ENCODE assay signal across 15 mouse cellular contexts in the genomic region with DNA sequence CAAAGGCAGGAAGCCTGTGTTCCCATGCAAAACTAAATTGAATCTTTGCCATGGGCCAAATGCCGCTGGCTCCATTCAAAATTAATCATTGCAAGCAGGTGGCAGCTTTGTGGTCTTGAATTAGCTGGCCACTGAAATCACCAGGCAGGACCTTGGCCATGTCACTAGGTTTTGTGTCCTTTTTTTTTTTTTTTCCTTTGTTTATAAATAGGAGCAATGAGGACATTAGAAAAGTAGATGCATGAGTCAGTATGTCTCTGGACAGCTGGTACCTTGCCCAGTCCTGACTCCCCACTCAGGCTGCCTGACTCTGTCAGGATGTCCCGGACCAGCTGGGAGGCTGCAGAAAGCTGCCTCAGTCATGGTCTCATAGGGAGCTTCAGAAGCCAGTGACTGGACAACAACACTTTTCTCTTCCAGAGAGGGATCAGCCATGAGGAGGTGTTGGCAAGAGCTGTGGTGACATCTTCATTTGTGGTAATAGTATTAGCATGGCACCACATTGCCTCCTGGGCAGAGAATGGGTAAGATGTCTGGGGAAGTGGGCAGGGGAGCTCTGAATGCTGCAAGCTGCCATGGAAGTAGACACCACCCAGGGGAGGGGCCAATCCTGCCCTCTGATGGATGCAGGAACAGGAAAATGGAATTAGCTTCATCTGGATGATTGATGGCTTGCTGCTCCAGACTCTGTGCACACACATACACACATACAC. TPM values are rescaled to one million over a fixed set of nuclear protein-coding genes. Genes with fewer than 3 reads are reported as not detected.
DNase-seq lines count a peak whose midpoint lies in the region; ATAC-seq lines count a peak whose summit lies in the region.
"Had no signal": no experiment of that assay in that cellular context is flagged by ENCODE, and none has a peak within 500 bp of the region (broad histone marks: within the 10 kb centered on the region; RNA-seq: fewer than 3 reads in every experiment).

No protein-coding gene starts in this region.

- no peak overlapping the region for H3K27ac ChIP-seq in hindbrain, embryonic 15.5 days (replicated peaks)
- no peak overlapping the region for H3K27ac ChIP-seq in hindbrain, embryonic 10.5 days
- H3K27ac ChIP-seq: intestine, embryonic 15.5 days; liver, embryonic 13.5 days had no signal

- no peak overlapping the region for H3K4me2 ChIP-seq in hindbrain, embryonic 15.5 days
- H3K4me2 ChIP-seq: intestine, embryonic 15.5 days; liver, embryonic 13.5 days had no signal

- no peak overlapping the region for H3K4me3 ChIP-seq in hindbrain, embryonic 15.5 days
- no peak overlapping the region for H3K4me3 ChIP-seq in hindbrain, embryonic 10.5 days
- H3K4me3 ChIP-seq: intestine, embryonic 15.5 days; liver, embryonic 13.5 days had no signal

- peaks cover 8% of the 10 kb centered on the region for H3K4me1 ChIP-seq in hindbrain, embryonic 15.5 days (replicated peaks)
- peaks cover 7% of the 10 kb centered on the region for H3K4me1 ChIP-seq in hindbrain, embryonic 10.5 days (replicated peaks)
- H3K4me1 ChIP-seq: liver, embryonic 13.5 days had no signal

- H3K9me3 ChIP-seq in hindbrain, embryonic 15.5 days: no peaks in the 10 kb centered on the region
- H3K9me3 ChIP-seq in hindbrain, embryonic 10.5 days: no peaks in the 10 kb centered on the region
- H3K9me3 ChIP-seq: intestine, embryonic 15.5 days; liver, embryonic 13.5 days had no signal

- no peaks in the 10 kb centered on the region for H3K27me3 ChIP-seq in hindbrain, embryonic 15.5 days
- H3K27me3 ChIP-seq in hindbrain, embryonic 10.5 days (ENCODE audit: insufficient read depth, poor library complexity, severe bottlenecking): peaks cover 23% of the 10 kb centered on the region
- H3K27me3 ChIP-seq: intestine, embryonic 15.5 days; liver, embryonic 13.5 days had no signal

- peak; percentile 35 to 54 for DNase-seq in adrenal gland, adult (ENCODE audit: inconsistent age in 2 of 2, low spot score in 1 of 2)
- DNase-seq in adrenal gland, adult 18-20 months (ENCODE audit: low spot score in 2 of 2): no peak
- no peak for DNase-seq in hindbrain, embryonic 10.5 days (ENCODE audit: low spot score)
- DNase-seq in adrenal gland, postnatal 10 days: peak; percentile 11
- DNase-seq in heart, postnatal 25 days (ENCODE audit: low spot score): peak; percentile 8
- DNase-seq in spleen, postnatal 10 days (ENCODE audit: low spot score in 2 of 2): no peak
- DNase-seq: cerebellum, adult 11-12 months; liver, embryonic 13.5 days; spleen, adult 18-20 months; thymus, adult 18-20 months had no signal

- intact Hi-C loops in heart, postnatal 25 days (cut with DNase I): no loop called here

- no peaks in the 10 kb centered on the region for H3K36me3 ChIP-seq in hindbrain, embryonic 15.5 days
- no peaks in the 10 kb centered on the region for H3K36me3 ChIP-seq in hindbrain, embryonic 10.5 days
- H3K36me3 ChIP-seq: intestine, embryonic 15.5 days; liver, embryonic 13.5 days had no signal

- peak; percentile 79; the same call in 1 of the 2 replicates for ATAC-seq in hindbrain, embryonic 15.5 days (ENCODE audit: low FRiP score, low read depth)
- no peak for ATAC-seq in monocyte, adult 5-6 weeks (replicated peaks; ENCODE audit: insufficient number of reproducible peaks, low FRiP score, low TSS enrichment, poor library complexity, severe bottlenecking)
- ATAC-seq: activated CD4-positive, CD25-positive, alpha-beta regulatory T cell, adult 4 months; intestine, embryonic 15.5 days had no signal

- 47% methylated on average over 2 of the region's 2 CpGs for WGBS in hindbrain, embryonic 15.5 days
- 79% methylated on average over 2 of the region's 2 CpGs for WGBS in hindbrain, embryonic 10.5 days

- H3K9ac ChIP-seq in hindbrain, embryonic 15.5 days: no peak overlapping the region
- H3K9ac ChIP-seq: intestine, embryonic 15.5 days; liver, embryonic 13.5 days had no signal

RNA-seq across cellular contexts. Expression of a gene that starts 55.4 kb away (rescaled TPM):
- 1 to 10 TPM; 1.1 to 2.1 TPM for total RNA-seq in adrenal gland, adult 18-20 months (2021)
- 26.4 and 36.7 TPM in 2 replicates for polyA plus RNA-seq in hindbrain, embryonic 15.5 days (2015; fragmentation: Nextera tagmentation; extraction: Ambion mirVana)
- 188 and 212 TPM in 2 replicates for polyA plus RNA-seq in hindbrain, embryonic 10.5 days (2016; fragmentation: Nextera tagmentation; extraction: Ambion mirVana)
- total RNA-seq in adrenal gland, postnatal 10 days (2021): 1 to 10 TPM; 1.9 to 2.5 TPM
- total RNA-seq in heart, postnatal 25 days (2021): 1 to 10 TPM; 4.0 to 5.1 TPM
- total RNA-seq in monocyte, adult 5-6 weeks (2017): not detected in 3 replicates
- total RNA-seq: megakaryocyte progenitor cell, adult 5-6 weeks had no signal

Comparison
In these comparisons a context has a peak if more than half of its experiments do, and no peak if none do; other contexts are left out.
1. DNase-seq: peak in adrenal gland, adult (2 of 2), adrenal gland, postnatal 10 days (single experiment) and heart, postnatal 25 days (single experiment); none in adrenal gland, adult 18-20 months (0 of 2), hindbrain, embryonic 10.5 days (single experiment) and spleen, postnatal 10 days (0 of 2).